Mouse (Mus musculus): ENCODE measurements around the gene Cep126.
A peak's percentile ranks its signal among the peaks of the same experiment; 100 is the strongest.

The Cep126 gene

DNA sequence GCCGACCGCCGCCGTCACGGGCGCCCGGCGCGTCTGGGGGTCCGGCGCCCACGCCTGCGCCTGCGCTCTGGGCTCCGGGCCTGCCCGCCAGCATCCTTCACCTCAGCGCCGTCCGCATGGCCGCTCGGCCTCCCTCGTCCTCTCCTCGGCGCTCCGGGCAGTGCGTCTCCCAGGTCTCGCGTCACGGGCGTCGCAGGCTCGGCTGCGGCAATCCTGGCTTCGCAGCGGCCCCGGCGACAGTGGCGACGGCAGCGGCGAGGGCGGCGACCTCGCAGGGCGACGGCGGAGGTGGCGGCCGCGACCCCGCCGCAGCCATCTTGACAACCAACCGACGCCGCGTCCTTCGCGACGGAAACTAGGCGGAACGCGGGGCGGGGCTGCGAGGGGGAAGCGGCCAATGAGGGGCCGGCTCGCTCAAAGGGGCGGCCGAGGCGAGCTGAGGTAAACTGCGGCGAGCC, at the start of gene Cep126:
Cep126 (minus strand) TSS at position 178 of the 458 bp plus-strand sequence.
- peak; percentile 54 to 72 for DNase-seq (ENCODE audit: low spot score in 2 of 2)

DNA sequence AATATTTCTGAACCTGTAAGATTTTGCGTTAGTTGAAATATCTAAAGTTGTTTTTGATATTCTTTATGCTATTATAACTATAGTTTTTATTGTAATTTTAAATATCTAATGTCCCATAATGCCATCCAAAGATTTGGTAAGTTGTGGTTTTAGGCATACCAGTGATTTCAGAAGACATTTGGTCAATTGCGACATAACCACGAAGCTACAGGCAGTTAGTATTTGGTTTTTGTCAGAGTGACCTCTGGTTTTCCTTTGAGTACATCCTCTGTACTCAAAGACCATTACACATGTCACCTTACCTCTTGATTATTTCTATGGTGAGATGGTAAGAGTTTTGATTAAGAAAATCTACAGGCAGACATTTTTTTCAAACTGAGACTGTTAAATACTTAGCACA, 45.5 kb upstream of the Cep126 start:
- no peak for DNase-seq (ENCODE audit: low spot score in 2 of 2)

- no peak for DNase-seq (ENCODE audit: low spot score in 2 of 2)
Observed at GRCm38 (mm10) chr9:8177099-8177498, 43.0 kb upstream of the Cep126 start.

DNA sequence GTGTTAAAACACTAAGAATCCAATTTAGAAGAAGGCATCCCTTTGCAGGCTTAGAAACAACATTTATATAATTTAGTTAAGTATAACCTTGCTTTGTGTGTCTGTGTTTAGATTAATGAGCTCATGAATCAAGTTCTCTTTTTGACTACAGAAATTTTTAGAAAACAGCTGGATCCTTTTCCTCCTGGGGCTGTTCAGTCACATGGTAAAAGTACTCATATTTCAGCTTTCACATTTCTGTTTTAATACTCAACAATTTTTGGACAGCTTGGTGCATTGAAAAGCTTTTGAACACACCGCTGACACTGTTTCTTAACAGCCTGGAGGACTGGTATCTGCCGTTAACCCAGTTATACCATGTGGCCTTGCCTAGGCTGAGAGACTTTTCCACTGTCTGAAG, 22.9 kb upstream of the Cep126 start:
- no peak for DNase-seq (ENCODE audit: low spot score in 2 of 2)

GRCm38 (mm10) chr9:8139501-8139900, 5.4 kb upstream of the Cep126 start:
- DNase-seq (ENCODE audit: low spot score in 2 of 2) = no peak

- DNase-seq (ENCODE audit: low spot score in 2 of 2) = no peak
Observed at GRCm38 (mm10) chr9:8133586-8134115, 443 bp downstream of the Cep126 start.

GRCm38 (mm10) chr9:8123495-8123894, 10.6 kb downstream of the Cep126 start:
- no peak for DNase-seq (ENCODE audit: low spot score in 2 of 2)

GRCm38 (mm10) chr9:8114516-8114915, 19.6 kb downstream of the Cep126 start:
- DNase-seq (ENCODE audit: low spot score in 2 of 2) = no peak

- DNase-seq (ENCODE audit: low spot score in 2 of 2) = no peak
Observed at GRCm38 (mm10) chr9:8103050-8103449, 31.0 kb downstream of the Cep126 start.

DNA sequence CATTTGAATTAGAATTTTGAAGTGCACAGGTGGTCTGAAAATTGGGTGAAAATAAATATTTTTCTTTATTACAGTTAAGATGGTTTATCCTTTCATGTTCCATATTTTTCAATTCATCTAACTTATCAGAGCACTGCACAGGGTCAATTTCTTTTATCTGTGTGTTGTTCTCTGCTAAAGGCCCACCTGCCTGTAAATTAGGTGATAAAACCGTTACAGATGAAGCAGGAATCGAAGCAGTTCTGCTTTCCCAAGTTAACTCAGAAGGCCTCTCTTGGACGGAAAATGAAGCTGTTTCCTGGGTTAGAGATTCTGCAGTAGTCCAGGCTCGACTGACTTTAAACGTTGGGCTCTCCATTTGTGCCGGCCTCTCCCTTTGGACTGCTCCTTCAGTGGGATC, 33.1 kb downstream of the Cep126 start:
- DNase-seq (ENCODE audit: low spot score in 2 of 2) = no peak

GRCm38 (mm10) chr9:8078882-8079281, 55.2 kb downstream of the Cep126 start:
- DNase-seq (ENCODE audit: low spot score in 2 of 2) = no peak

DNA sequence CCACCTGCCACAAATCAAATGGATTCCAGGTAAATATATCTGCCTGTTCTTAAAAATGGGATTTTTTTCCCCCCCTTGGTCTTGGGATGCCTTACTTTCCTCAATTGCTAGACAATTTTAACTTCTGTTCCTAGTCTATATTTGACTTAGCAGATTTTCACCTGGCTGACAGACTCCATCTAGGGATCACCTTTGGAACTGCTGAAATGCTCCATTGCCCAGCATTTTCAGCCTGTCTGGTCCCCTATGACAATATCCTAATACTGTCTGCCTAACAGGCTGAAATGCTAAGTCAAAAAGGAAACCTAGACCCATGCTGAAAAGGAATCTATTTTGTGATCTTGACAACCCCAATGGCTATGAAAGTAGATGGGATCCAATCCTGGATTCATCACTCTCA, 59.7 kb downstream of the Cep126 start:
- no peak for DNase-seq (ENCODE audit: low spot score in 2 of 2)

GRCm38 (mm10) chr9:8073203-8073755, 60.8 kb downstream of the Cep126 start:
- no peak for DNase-seq (ENCODE audit: low spot score in 2 of 2)

DNA sequence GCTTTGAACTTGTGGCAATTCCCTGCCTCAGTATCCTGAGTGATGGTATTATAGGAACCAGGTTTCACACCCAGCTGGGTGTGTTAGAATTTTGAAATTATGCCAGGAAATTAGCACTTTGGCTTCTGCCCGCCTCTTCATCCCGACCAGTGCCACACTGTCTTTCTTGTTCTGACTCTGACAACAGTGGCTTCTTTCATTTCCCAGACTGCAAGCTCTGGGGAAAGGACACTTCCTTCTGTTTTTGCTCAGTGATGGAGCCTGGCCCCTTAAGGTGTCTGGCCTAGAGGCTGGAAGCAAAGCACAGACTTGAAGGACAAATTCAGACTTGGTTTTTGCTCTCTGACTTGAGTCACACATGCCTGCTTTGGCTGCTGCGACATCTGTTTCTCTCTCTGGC, 74.5 kb downstream of the Cep126 start:
- DNase-seq (ENCODE audit: low spot score in 2 of 2) = no peak

DNA sequence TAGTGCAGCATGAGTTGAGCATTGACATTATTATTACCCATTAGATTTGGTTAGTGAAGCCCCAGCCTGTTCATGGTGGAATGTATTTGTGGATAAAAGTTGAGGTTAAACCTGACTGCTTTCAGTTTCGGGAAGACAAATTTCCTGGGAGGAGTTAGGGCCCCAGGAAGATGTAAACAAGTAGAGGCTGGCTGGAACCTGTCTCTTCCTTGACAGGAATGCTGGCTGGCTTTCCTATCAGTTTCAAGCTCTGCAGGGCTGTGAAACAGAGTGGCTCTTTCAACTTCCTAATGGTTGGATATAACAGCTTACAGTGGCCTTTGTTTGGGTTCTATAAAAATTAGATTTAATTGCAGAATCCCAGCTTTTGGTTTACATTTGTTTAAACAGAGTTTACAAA, 79.3 kb downstream of the Cep126 start:
- DNase-seq (ENCODE audit: low spot score in 2 of 2) = no peak

GRCm38 (mm10) chr9:8043044-8043387, 91.1 kb downstream of the Cep126 start:
- no peak for DNase-seq (ENCODE audit: low spot score in 2 of 2)

GRCm38 (mm10) chr9:8042338-8043043, 91.6 kb downstream of the Cep126 start, which contains the start of gene Cfap300:
Gene Cfap300 (minus strand): TSS chr9:8042823.
- peak; percentile 94 for DNase-seq (ENCODE audit: low spot score in 2 of 2)

GRCm38 (mm10) chr9:8035546-8035945, 98.5 kb downstream of the Cep126 start:
- DNase-seq (ENCODE audit: low spot score in 2 of 2) = no peak

DNA sequence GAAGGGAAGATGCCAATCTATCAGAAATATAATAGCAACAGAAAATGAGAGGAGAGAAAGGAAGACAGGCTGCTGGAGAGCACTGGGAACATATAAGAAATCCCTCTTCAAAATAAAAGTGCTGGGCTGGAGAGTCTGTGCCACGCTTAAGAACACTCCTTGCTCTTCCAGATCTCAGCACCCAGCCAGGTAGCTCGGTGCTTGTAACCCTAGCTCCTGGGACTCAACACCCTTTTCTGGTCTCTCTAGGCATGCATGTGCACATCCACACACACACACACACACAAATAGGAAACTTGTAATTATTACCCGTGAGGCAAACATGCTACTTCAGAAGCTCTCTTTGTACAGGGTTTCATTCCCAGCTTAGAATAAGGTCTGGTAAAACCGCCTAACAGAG, 99.0 kb downstream of the Cep126 start:
- no peak for DNase-seq (ENCODE audit: low spot score in 2 of 2)

- DNase-seq (ENCODE audit: low spot score in 2 of 2) = no peak
Observed at GRCm38 (mm10) chr9:8034143-8034542, 100.0 kb downstream of the Cep126 start.

GRCm38 (mm10) chr9:8032847-8033246, 101.2 kb downstream of the Cep126 start:
- no peak for DNase-seq (ENCODE audit: low spot score in 2 of 2)
